Mouse (Mus musculus): ENCODE measurements around the gene Hist1h1d.

Hist1h1d gene

GRCm38 (mm10) chr13:23552962-23553361 lies at the start of gene Hist1h1d:
Gene Hist1h1d, plus strand, starts transcription at chr13:23553262.
- in situ Hi-C loops (cut with MboI; ENCODE audit: low pct_unique_long_range_greater_than_20kb in 1 of 2, low sequenced_read_pairs in 2 of 2, unreplicated experiment in 1 of 2), result no loop called here

GRCm38 (mm10) chr13:23503797-23504196 lies 49.3 kb upstream of the Hist1h1d start:
- in situ Hi-C loops (cut with MboI; ENCODE audit: low pct_unique_long_range_greater_than_20kb in 1 of 2, low sequenced_read_pairs in 2 of 2, unreplicated experiment in 1 of 2), result loop anchor here (10.0 to 25.0 kb wide), 3 partner anchors 49 to 1579 kb away; partner anchors contain the start of genes Hist1h2ag (in 1 of the 2), Hist1h2ah (in 1 of the 2), Hist1h2bj (in 1 of the 2) and Hist1h2bk (in 1 of the 2)

- in situ Hi-C loops (cut with MboI; ENCODE audit: low pct_unique_long_range_greater_than_20kb in 1 of 2, low sequenced_read_pairs in 2 of 2, unreplicated experiment in 1 of 2), result loop anchor here (10.0 to 25.0 kb wide), 3 partner anchors 51 to 1581 kb away; partner anchors contain the start of genes Hist1h2ag (in 1 of the 2), Hist1h2ah (in 1 of the 2), Hist1h2bj (in 1 of the 2) and Hist1h2bk (in 1 of the 2)
These were observed 47.3 kb upstream of the Hist1h1d start for GRCm38 (mm10) chr13:23505662-23506345.

GRCm38 (mm10) chr13:23506351-23506750 lies 46.7 kb upstream of the Hist1h1d start:
- in situ Hi-C loops (cut with MboI; ENCODE audit: low pct_unique_long_range_greater_than_20kb in 1 of 2, low sequenced_read_pairs in 2 of 2, unreplicated experiment in 1 of 2), result loop anchor here (10.0 to 25.0 kb wide), 3 partner anchors 52 to 1582 kb away; partner anchors contain the start of genes Hist1h2ag (in 1 of the 2), Hist1h2ah (in 1 of the 2), Hist1h2bj (in 1 of the 2) and Hist1h2bk (in 1 of the 2)

GRCm38 (mm10) chr13:23506819-23507515 lies 46.1 kb upstream of the Hist1h1d start:
- in situ Hi-C loops (cut with MboI; ENCODE audit: low pct_unique_long_range_greater_than_20kb in 1 of 2, low sequenced_read_pairs in 2 of 2, unreplicated experiment in 1 of 2), result loop anchor here (10.0 to 25.0 kb wide), 3 partner anchors 52 to 1582 kb away; partner anchors contain the start of genes Hist1h2ag (in 1 of the 2), Hist1h2ah (in 1 of the 2), Hist1h2bj (in 1 of the 2) and Hist1h2bk (in 1 of the 2)

GRCm38 (mm10) chr13:23510127-23510526 lies 42.9 kb upstream of the Hist1h1d start:
- in situ Hi-C loops (cut with MboI; ENCODE audit: low pct_unique_long_range_greater_than_20kb in 1 of 2, low sequenced_read_pairs in 2 of 2, unreplicated experiment in 1 of 2), result loop anchor here (10.0 to 25.0 kb wide), 2 partner anchors 205 to 1473 kb away; partner anchors contain the start of genes Hist1h2ag (in 1 of the 2), Hist1h2ah (in 1 of the 2), Hist1h2bj (in 1 of the 2) and Hist1h2bk (in 1 of the 2)

GRCm38 (mm10) chr13:23513517-23513916 lies 39.5 kb upstream of the Hist1h1d start:
- in situ Hi-C loops (cut with MboI; ENCODE audit: low pct_unique_long_range_greater_than_20kb in 1 of 2, low sequenced_read_pairs in 2 of 2, unreplicated experiment in 1 of 2), result loop anchor here (10.0 to 25.0 kb wide), 2 partner anchors 209 to 1476 kb away; partner anchors contain the start of genes Hist1h2ag (in 1 of the 2), Hist1h2ah (in 1 of the 2), Hist1h2bj (in 1 of the 2) and Hist1h2bk (in 1 of the 2)

- in situ Hi-C loops (cut with MboI; ENCODE audit: low pct_unique_long_range_greater_than_20kb in 1 of 2, low sequenced_read_pairs in 2 of 2, unreplicated experiment in 1 of 2), result loop anchor here (5.0 to 25.0 kb wide), 3 partner anchors 88 to 1478 kb away; partner anchors contain the start of genes Hist1h2ag (in 1 of the 2), Hist1h2ah (in 1 of the 2), Hist1h2bj (in 1 of the 2) and Hist1h2bk (in 1 of the 2)
These were observed 37.8 kb upstream of the Hist1h1d start for GRCm38 (mm10) chr13:23515281-23515680.

- in situ Hi-C loops (cut with MboI; ENCODE audit: low pct_unique_long_range_greater_than_20kb in 1 of 2, low sequenced_read_pairs in 2 of 2, unreplicated experiment in 1 of 2), result loop anchor here (5.0 to 25.0 kb wide), 3 partner anchors 89 to 1479 kb away; partner anchors contain the start of genes Hist1h2ag (in 1 of the 2), Hist1h2ah (in 1 of the 2), Hist1h2bj (in 1 of the 2) and Hist1h2bk (in 1 of the 2)
These were observed 37.0 kb upstream of the Hist1h1d start for GRCm38 (mm10) chr13:23515826-23516620.

GRCm38 (mm10) chr13:23516822-23517602 lies 36.0 kb upstream of the Hist1h1d start:
- in situ Hi-C loops (cut with MboI; ENCODE audit: low pct_unique_long_range_greater_than_20kb in 1 of 2, low sequenced_read_pairs in 2 of 2, unreplicated experiment in 1 of 2), result loop anchor here (5.0 to 25.0 kb wide), 3 partner anchors 90 to 1480 kb away; partner anchors contain the start of genes Hist1h2ag (in 1 of the 2), Hist1h2ah (in 1 of the 2), Hist1h2bj (in 1 of the 2) and Hist1h2bk (in 1 of the 2)

GRCm38 (mm10) chr13:23517603-23518294 lies 35.3 kb upstream of the Hist1h1d start:
- in situ Hi-C loops (cut with MboI; ENCODE audit: low pct_unique_long_range_greater_than_20kb in 1 of 2, low sequenced_read_pairs in 2 of 2, unreplicated experiment in 1 of 2), result loop anchor here (5.0 to 25.0 kb wide), 3 partner anchors 90 to 1480 kb away; partner anchors contain the start of genes Hist1h2ag (in 1 of the 2), Hist1h2ah (in 1 of the 2), Hist1h2bj (in 1 of the 2) and Hist1h2bk (in 1 of the 2)

GRCm38 (mm10) chr13:23518295-23518603 lies 34.8 kb upstream of the Hist1h1d start:
- in situ Hi-C loops (cut with MboI; ENCODE audit: low pct_unique_long_range_greater_than_20kb in 1 of 2, low sequenced_read_pairs in 2 of 2, unreplicated experiment in 1 of 2), result loop anchor here (5.0 to 25.0 kb wide), 3 partner anchors 91 to 1481 kb away; partner anchors contain the start of genes Hist1h2ag (in 1 of the 2), Hist1h2ah (in 1 of the 2), Hist1h2bj (in 1 of the 2) and Hist1h2bk (in 1 of the 2)

- in situ Hi-C loops (cut with MboI; ENCODE audit: low pct_unique_long_range_greater_than_20kb in 1 of 2, low sequenced_read_pairs in 2 of 2, unreplicated experiment in 1 of 2), result loop anchor here (5.0 to 25.0 kb wide), 3 partner anchors 92 to 1482 kb away; partner anchors contain the start of genes Hist1h2ag (in 1 of the 2), Hist1h2ah (in 1 of the 2), Hist1h2bj (in 1 of the 2) and Hist1h2bk (in 1 of the 2)
These were observed 34.2 kb upstream of the Hist1h1d start for GRCm38 (mm10) chr13:23518885-23519284.

- in situ Hi-C loops (cut with MboI; ENCODE audit: low pct_unique_long_range_greater_than_20kb in 1 of 2, low sequenced_read_pairs in 2 of 2, unreplicated experiment in 1 of 2), result loop anchor here (5.0 to 25.0 kb wide), 3 partner anchors 92 to 1482 kb away; partner anchors contain the start of genes Hist1h2ag (in 1 of the 2), Hist1h2ah (in 1 of the 2), Hist1h2bj (in 1 of the 2) and Hist1h2bk (in 1 of the 2)
These were observed 33.6 kb upstream of the Hist1h1d start for GRCm38 (mm10) chr13:23519416-23519815.

GRCm38 (mm10) chr13:23521703-23522102 lies 31.4 kb upstream of the Hist1h1d start:
- in situ Hi-C loops (cut with MboI; ENCODE audit: low pct_unique_long_range_greater_than_20kb in 1 of 2, low sequenced_read_pairs in 2 of 2, unreplicated experiment in 1 of 2), result loop anchor here in 1 of 2 experiments (5.0 to 25.0 kb wide), 3 partner anchors 94 to 1484 kb away; partner anchors contain the start of genes Hist1h2ag, Hist1h2ah, Hist1h2bj and Hist1h2bk
